Comparison of ENCODE assay signal across 18 mouse cellular contexts in genomic region chr10:60207166-60207705, GRCm38 (mm10). TPM values are rescaled to one million over a fixed set of nuclear protein-coding genes. Genes with fewer than 3 reads are reported as not detected.
DNase-seq lines count a peak whose midpoint lies in the region.
"Had no signal": no experiment of that assay in that cellular context is flagged by ENCODE, and none has a peak within 500 bp of the region (broad histone marks: within the 10 kb centered on the region; RNA-seq: fewer than 3 reads in every experiment).

No protein-coding gene starts in this region.

- peak overlapping the region; percentile 67 for H3K27ac ChIP-seq in heart, embryonic 10.5 days
- H3K27ac ChIP-seq: forebrain, embryonic 15.5 days; liver, embryonic 14.5 days; neural tube, embryonic 13.5 days had no signal

- H3K36me3 ChIP-seq in heart, embryonic 10.5 days = no peaks in the 10 kb centered on the region
- H3K36me3 ChIP-seq: forebrain, embryonic 15.5 days; neural tube, embryonic 13.5 days had no signal

- H3K9me3 ChIP-seq in heart, embryonic 10.5 days = no peaks in the 10 kb centered on the region
- H3K9me3 ChIP-seq: forebrain, embryonic 15.5 days; neural tube, embryonic 13.5 days had no signal

- 55% methylated on average over 8 of the region's 8 CpGs for WGBS in heart, embryonic 10.5 days

- peaks cover 6% of the 10 kb centered on the region; the same call in 1 of the 2 replicates for H3K27me3 ChIP-seq in heart, embryonic 10.5 days (ENCODE audit: insufficient read depth, poor library complexity, severe bottlenecking)
- H3K27me3 ChIP-seq: forebrain, embryonic 15.5 days; neural tube, embryonic 13.5 days had no signal

- no peak for DNase-seq in heart, embryonic 10.5 days (ENCODE audit: low spot score)
- no peak for DNase-seq in heart, adult 11 months
- DNase-seq in kidney, postnatal 25 days = peak; percentile 49 to 72
- no peak for DNase-seq in kidney, adult 9 months
- DNase-seq in NIH3T3 (ENCODE audit: low read depth) = peak; percentile 49
- DNase-seq in heart, postnatal 4 days = peak; percentile 48
- no peak for DNase-seq in thymus, postnatal 14 days
- no peak for DNase-seq in ovary, postnatal 14 days (ENCODE audit: low spot score)
- DNase-seq: cerebellum, adult 8-10 months; gastrocnemius, postnatal 36 days; kidney, postnatal 14 days; left cerebral cortex, postnatal 4 days; thymus, adult 2 months had no signal

- H3K4me3 ChIP-seq in heart, embryonic 10.5 days = no peak overlapping the region
- H3K4me3 ChIP-seq: forebrain, embryonic 15.5 days; neural tube, embryonic 13.5 days had no signal

- peaks cover 41% of the 10 kb centered on the region for H3K4me1 ChIP-seq in heart, embryonic 10.5 days

RNA-seq across cellular contexts. Expression of gene Chst3, which starts 11.8 kb away (rescaled TPM):
- polyA plus RNA-seq in heart, embryonic 10.5 days (2016; fragmentation: Nextera tagmentation; extraction: Ambion mirVana) = 0.51 and 0.89 TPM in 2 replicates
- total RNA-seq in heart, postnatal 4 days (2021) = 1 to 10 TPM; 1.6 to 2.4 TPM
- total RNA-seq: megakaryocyte progenitor cell, adult 5-6 weeks; MEL had no signal

Comparison
In these comparisons a context has a peak if more than half of its experiments do, and no peak if none do; other contexts are left out.
1. DNase-seq: peak in kidney, postnatal 25 days (2 of 2), NIH3T3 (single experiment) and heart, postnatal 4 days (single experiment); none in heart, embryonic 10.5 days (single experiment), heart, adult 11 months (single experiment), kidney, adult 9 months (single experiment), thymus, postnatal 14 days (single experiment) and ovary, postnatal 14 days (single experiment).